17 mouse cellular contexts compared by ENCODE assay signal in genomic region chr5:99801791-99802450, GRCm38 (mm10).
A peak's percentile ranks its signal among the peaks of the same experiment; 100 is the strongest.
DNase-seq lines count a peak whose midpoint lies in the region; ATAC-seq and TF ChIP-seq lines count a peak whose summit lies in the region.
"Had no signal": no experiment of that assay in that cellular context is flagged by ENCODE, and none has a peak within 500 bp of the region (broad histone marks: within the 10 kb centered on the region; RNA-seq: fewer than 3 reads in every experiment).

No protein-coding gene starts in this region.

- H3K9ac ChIP-seq in forebrain, embryonic 16.5 days (replicated peaks; ENCODE audit: low read depth, low read length) = no peak overlapping the region
- H3K9ac ChIP-seq in hindbrain, postnatal 0 days (replicated peaks; ENCODE audit: low read length) = no peak overlapping the region
- H3K9ac ChIP-seq in neural tube, embryonic 13.5 days = no peak overlapping the region
- no peak overlapping the region for H3K9ac ChIP-seq in heart, embryonic 11.5 days (ENCODE audit: low read depth, low read length)
- H3K9ac ChIP-seq: liver, postnatal 0 days; midbrain, embryonic 12.5 days had no signal

- intact Hi-C loops in left cerebral cortex, postnatal 4 days (cut with DNase I) = no loop called here

- peak overlapping the region; percentile 58 for H3K27ac ChIP-seq in forebrain, embryonic 16.5 days (ENCODE audit: low read length)
- no peak overlapping the region for H3K27ac ChIP-seq in hindbrain, postnatal 0 days
- H3K27ac ChIP-seq in neural tube, embryonic 13.5 days (replicated peaks) = 0 out of 2 replicates have a peak overlapping the region, but pooled peaks have one; percentile 23
- H3K27ac ChIP-seq in heart, embryonic 11.5 days (ENCODE audit: low read depth, low read length) = no peak overlapping the region
- H3K27ac ChIP-seq: heart, embryonic 10.5 days; midbrain, embryonic 12.5 days had no signal

- peak; percentile 64 for DNase-seq in left cerebral cortex, postnatal 4 days
- DNase-seq in left cerebral cortex, adult 8-10 months (ENCODE audit: low spot score in 2 of 2) = no peak
- peak; percentile 64 for DNase-seq in hindbrain, postnatal 0 days (ENCODE audit: low spot score)
- no peak for DNase-seq in urinary bladder, postnatal 4 days (ENCODE audit: low spot score in 2 of 2)
- no peak for DNase-seq in right cerebral cortex, postnatal 25 days
- DNase-seq: cerebellum, adult 11-12 months; gastrocnemius, postnatal 14 days; heart, postnatal 36 days; kidney, adult 11 months; kidney, postnatal 25 days; liver, postnatal 0 days; thymus, adult 2 months had no signal

- no peak for TF ChIP-seq CTCF in hindbrain, postnatal 0 days (IDR thresholded peaks at IDR 0.05; ENCODE audit: low read depth)

- H3K4me2 ChIP-seq in forebrain, embryonic 16.5 days (ENCODE audit: low read length) = no peak overlapping the region; the same call in 1 of the 2 replicates
- no peak overlapping the region for H3K4me2 ChIP-seq in hindbrain, postnatal 0 days (ENCODE audit: low read depth, low read length)
- H3K4me2 ChIP-seq in neural tube, embryonic 13.5 days = no peak overlapping the region
- H3K4me2 ChIP-seq in heart, embryonic 11.5 days = no peak overlapping the region
- H3K4me2 ChIP-seq: midbrain, embryonic 12.5 days had no signal

- WGBS in forebrain, embryonic 16.5 days = 56% methylated on average over 13 of the region's 13 CpGs
- 31% methylated on average over 13 of the region's 13 CpGs for whole genome bisulfite sequencing in hindbrain, postnatal 0 days
- 45% methylated on average over 13 of the region's 13 CpGs for WGBS in neural tube, embryonic 13.5 days
- WGBS in heart, embryonic 11.5 days (ENCODE audit: insufficient replicate concordance) = 78% methylated on average over 13 of the region's 13 CpGs

- no peaks in the 10 kb centered on the region for H3K27me3 ChIP-seq in forebrain, embryonic 16.5 days (replicated peaks; ENCODE audit: control insufficient read depth, insufficient read depth, low read length)
- H3K27me3 ChIP-seq in hindbrain, postnatal 0 days (ENCODE audit: insufficient read depth, low read length) = no peaks in the 10 kb centered on the region
- no peaks in the 10 kb centered on the region for H3K27me3 ChIP-seq in neural tube, embryonic 13.5 days
- no peaks in the 10 kb centered on the region for H3K27me3 ChIP-seq in heart, embryonic 11.5 days (ENCODE audit: control insufficient read depth, insufficient read depth, low read length)
- H3K27me3 ChIP-seq: midbrain, embryonic 12.5 days had no signal

- no peak overlapping the region for H3K4me3 ChIP-seq in forebrain, embryonic 16.5 days (replicated peaks; ENCODE audit: low read length)
- no peak overlapping the region for H3K4me3 ChIP-seq in hindbrain, postnatal 0 days (ENCODE audit: low read length)
- H3K4me3 ChIP-seq in neural tube, embryonic 13.5 days = no peak overlapping the region
- no peak overlapping the region for H3K4me3 ChIP-seq in heart, embryonic 11.5 days (ENCODE audit: low read depth, low read length)
- H3K4me3 ChIP-seq: heart, embryonic 10.5 days; midbrain, embryonic 12.5 days had no signal

- H3K4me1 ChIP-seq in forebrain, embryonic 16.5 days (replicated peaks; ENCODE audit: control insufficient read depth, insufficient read depth, low read length) = peaks cover 10% of the 10 kb centered on the region
- H3K4me1 ChIP-seq in hindbrain, postnatal 0 days (ENCODE audit: insufficient read depth, low read length) = peaks cover 3% of the 10 kb centered on the region; the same call in 1 of the 2 replicates
- H3K4me1 ChIP-seq in neural tube, embryonic 13.5 days (replicated peaks) = peaks cover 16% of the 10 kb centered on the region
- no peaks in the 10 kb centered on the region for H3K4me1 ChIP-seq in heart, embryonic 11.5 days (ENCODE audit: control insufficient read depth, insufficient read depth, low read length)
- H3K4me1 ChIP-seq: heart, embryonic 10.5 days; midbrain, embryonic 12.5 days had no signal

- no peaks in the 10 kb centered on the region for H3K9me3 ChIP-seq in forebrain, embryonic 16.5 days (ENCODE audit: control insufficient read depth, low read length)
- no peaks in the 10 kb centered on the region for H3K9me3 ChIP-seq in hindbrain, postnatal 0 days (ENCODE audit: low read length)
- no peaks in the 10 kb centered on the region for H3K9me3 ChIP-seq in neural tube, embryonic 13.5 days
- H3K9me3 ChIP-seq in heart, embryonic 11.5 days (replicated peaks; ENCODE audit: control insufficient read depth, low read length) = no peaks in the 10 kb centered on the region
- H3K9me3 ChIP-seq: heart, embryonic 10.5 days; midbrain, embryonic 12.5 days had no signal

- no peaks in the 10 kb centered on the region for H3K36me3 ChIP-seq in forebrain, embryonic 16.5 days (ENCODE audit: control insufficient read depth, insufficient read depth)
- no peaks in the 10 kb centered on the region for H3K36me3 ChIP-seq in hindbrain, postnatal 0 days (ENCODE audit: insufficient read depth, low read length)
- H3K36me3 ChIP-seq in neural tube, embryonic 13.5 days = no peaks in the 10 kb centered on the region
- no peaks in the 10 kb centered on the region for H3K36me3 ChIP-seq in heart, embryonic 11.5 days (ENCODE audit: control insufficient read depth, insufficient read depth, low read length)
- H3K36me3 ChIP-seq: heart, embryonic 10.5 days; midbrain, embryonic 12.5 days had no signal

- peak; percentile 88 for ATAC-seq in forebrain, embryonic 16.5 days
- peak; percentile 66; the same call in 1 of the 2 replicates for ATAC-seq in hindbrain, postnatal 0 days
- ATAC-seq in neural tube, embryonic 13.5 days (ENCODE audit: low read depth) = peak; percentile 68; the same call in 1 of the 2 replicates
- no peak for ATAC-seq in heart, embryonic 11.5 days (replicated peaks; ENCODE audit: insufficient number of reproducible peaks, low FRiP score, low TSS enrichment)
- ATAC-seq: liver, postnatal 0 days had no signal

Comparison
In these comparisons a context has a peak if more than half of its experiments do, and no peak if none do; other contexts are left out.
1. DNase-seq: peak in left cerebral cortex, postnatal 4 days (single experiment) and hindbrain, postnatal 0 days (single experiment); none in left cerebral cortex, adult 8-10 months (0 of 2), urinary bladder, postnatal 4 days (0 of 2) and right cerebral cortex, postnatal 25 days (single experiment).
2. H3K27ac ChIP-seq: peak in forebrain, embryonic 16.5 days (single experiment) and neural tube, embryonic 13.5 days (single experiment); none in hindbrain, postnatal 0 days (single experiment) and heart, embryonic 11.5 days (single experiment).